Mouse (Mus musculus) adrenal gland, adult 8-10 months (tissue): ENCODE measurements around the gene Mycbpap. TPM values are rescaled to one million over a fixed set of nuclear protein-coding genes. Genes with fewer than 3 reads are reported as not detected.
A peak's percentile ranks its signal among the peaks of the same experiment; 100 is the strongest.

Experiments used
- DNase-seq: peaks from one replicate; pipeline ENCODE4 v3.0.0; 2022
- total RNA-seq, 4 experiments: library from RNA; stranded (reverse); gene quantifications; 2 replicates each; pipeline ENCODE4 v1.2.4; 2022

The Mycbpap gene
- total RNA-seq, 4 experiments from 2014 or later: 10.3 to 17.9 (median 13.4) TPM

GRCm38 (mm10) chr11:94528879-94529278 is 7.3 kb upstream of the Mycbpap start:
- no peak for DNase-seq

- DNase-seq: no peak
Observed at GRCm38 (mm10) chr11:94526171-94526879, 4.8 kb upstream of the Mycbpap start.

- no peak for DNase-seq
Observed at GRCm38 (mm10) chr11:94513452-94513851, 8.1 kb downstream of the Mycbpap start.

GRCm38 (mm10) chr11:94508976-94509375 is 12.6 kb downstream of the Mycbpap start:
- DNase-seq: no peak

GRCm38 (mm10) chr11:94501482-94501881 is 20.1 kb downstream of the Mycbpap start:
- DNase-seq: no peak

- no peak for DNase-seq
Observed at GRCm38 (mm10) chr11:94500362-94500761, 21.2 kb downstream of the Mycbpap start.

GRCm38 (mm10) chr11:94499661-94500152 is 21.8 kb downstream of the Mycbpap start, which contains the start of gene Epn3:
TSS of gene Epn3 (minus strand) at chr11:94499974.
- DNase-seq: no peak

- no peak for DNase-seq
Observed at GRCm38 (mm10) chr11:94499035-94499434, 22.5 kb downstream of the Mycbpap start.

- peak; percentile 76 for DNase-seq
Observed at GRCm38 (mm10) chr11:94498093-94498996, 23.2 kb downstream of the Mycbpap start.

GRCm38 (mm10) chr11:94495415-94495814 is 26.1 kb downstream of the Mycbpap start:
- DNase-seq: peak; percentile 81

- no peak for DNase-seq
Observed at GRCm38 (mm10) chr11:94491749-94492099, 29.8 kb downstream of the Mycbpap start.

- DNase-seq: no peak
Observed at GRCm38 (mm10) chr11:94491035-94491748, 30.4 kb downstream of the Mycbpap start.

- DNase-seq: no peak
Observed at GRCm38 (mm10) chr11:94489745-94490144, 31.8 kb downstream of the Mycbpap start.

GRCm38 (mm10) chr11:94488767-94489533 is 32.6 kb downstream of the Mycbpap start:
- no peak for DNase-seq

- DNase-seq: peak; percentile 72
Observed at GRCm38 (mm10) chr11:94486001-94486400, 35.5 kb downstream of the Mycbpap start, which contains the start of gene Spata20. TSS of gene Spata20 (minus strand) at chr11:94486179.

GRCm38 (mm10) chr11:94485223-94485622 is 36.3 kb downstream of the Mycbpap start:
- DNase-seq: no peak

GRCm38 (mm10) chr11:94484636-94485035 is 36.9 kb downstream of the Mycbpap start:
- DNase-seq: no peak

GRCm38 (mm10) chr11:94483921-94484320 is 37.6 kb downstream of the Mycbpap start:
- no peak for DNase-seq

- no peak for DNase-seq
Observed at GRCm38 (mm10) chr11:94483436-94483835, 38.1 kb downstream of the Mycbpap start.

- DNase-seq: no peak
Observed at GRCm38 (mm10) chr11:94482738-94483137, 38.8 kb downstream of the Mycbpap start.

- DNase-seq: no peak
Observed at GRCm38 (mm10) chr11:94481963-94482362, 39.6 kb downstream of the Mycbpap start.

GRCm38 (mm10) chr11:94480382-94480781 is 41.2 kb downstream of the Mycbpap start:
- DNase-seq: no peak
